Mouse (Mus musculus) spleen, adult 2 months (tissue): ENCODE results near the gene Ptprg.

Source experiments
- CTCF ChIP-seq: fragments of 200-500 bp; IDR thresholded peaks from 2 replicates; pipeline ENCODE4 v1.5.1; 2011; ENCODE audit warnings: mild to moderate bottlenecking, inconsistent platforms; ENCODE audit not compliant: insufficient read depth, insufficient read length, insufficient replicate concordance; ENCODE audit errors: extremely low read depth
- POLR2A ChIP-seq: fragments of 200-500 bp; IDR thresholded peaks from 2 replicates; pipeline ENCODE4 v1.6.1; 2011; ENCODE audit warnings: low read depth, low read length, inconsistent platforms

DNA sequence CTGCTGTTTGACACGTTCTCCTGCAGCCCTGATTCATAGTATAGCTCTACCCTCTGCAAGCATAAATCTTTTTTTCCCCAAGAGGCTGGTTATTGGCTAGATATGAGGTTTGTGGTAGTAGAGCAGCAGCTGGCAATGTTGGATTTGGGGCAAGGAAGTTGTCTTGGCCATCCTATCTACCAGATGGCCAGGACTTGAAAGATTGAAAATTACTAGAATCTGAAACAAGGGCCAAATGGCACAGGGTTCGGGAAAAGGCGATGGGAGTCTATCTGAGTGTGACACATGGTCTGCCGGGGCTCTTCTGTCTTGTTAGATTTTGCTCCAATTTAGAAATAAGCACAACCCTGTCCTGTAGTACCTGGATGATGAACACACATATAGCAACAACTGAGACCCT is 531.7 kb downstream of the Ptprg start:
- TF ChIP-seq POLR2A (no peak), CTCF (no peak)
